Mouse (Mus musculus) spleen, embryonic (tissue): Measurements from ENCODE around the gene Pif1.

Experiments used
- CTCF ChIA-PET: fragments of 350-600 bp; sonication (Branson Sonifier 250); formaldehyde crosslinking; loops from one replicate; lab custom pipeline; 2022; lab: Charles Lee

Pif1 gene

GRCm38 (mm10) chr9:65556979-65557378, 30.0 kb upstream of the Pif1 start:
- CTCF ChIA-PET, result no interaction called here

DNA sequence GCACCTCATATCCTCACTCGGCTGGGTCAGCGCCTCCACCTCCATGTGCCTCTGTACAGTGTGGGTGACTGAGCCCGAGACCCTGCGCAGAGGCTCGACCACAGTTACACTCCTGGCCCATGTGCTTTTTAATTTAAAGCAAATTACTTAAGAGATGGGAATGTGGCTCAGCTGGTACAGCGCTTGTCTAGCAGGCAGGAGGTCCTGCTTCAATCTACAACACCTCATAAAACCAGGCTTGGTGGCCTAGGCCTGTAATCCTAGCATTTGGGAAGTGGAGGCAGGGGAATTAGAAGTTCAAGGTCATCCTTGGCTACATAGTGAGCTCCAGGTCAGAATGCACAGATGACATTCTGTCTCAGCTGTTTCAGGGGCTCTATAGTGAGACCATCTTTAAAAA, 28.2 kb upstream of the Pif1 start:
- CTCF ChIA-PET, result no interaction called here

GRCm38 (mm10) chr9:65561016-65561415, 25.9 kb upstream of the Pif1 start:
- CTCF ChIA-PET, result no interaction called here

- CTCF ChIA-PET, result interaction anchor here (0.7 kb wide), 1 partner anchor 30 kb away, joined by 8 read pairs; no protein-coding TSS in a partner anchor
Measured at GRCm38 (mm10) chr9:65562081-65562506, 24.9 kb upstream of the Pif1 start.

GRCm38 (mm10) chr9:65563073-65563472, 23.9 kb upstream of the Pif1 start:
- CTCF ChIA-PET, result interaction anchor here (0.5 to 0.7 kb wide), 3 partner anchors 11 to 31 kb away, joined by 4 to 8 read pairs (median 5); no protein-coding TSS in a partner anchor

GRCm38 (mm10) chr9:65564698-65565097, 22.3 kb upstream of the Pif1 start:
- CTCF ChIA-PET, result no interaction called here

GRCm38 (mm10) chr9:65568787-65569186, 18.2 kb upstream of the Pif1 start:
- CTCF ChIA-PET, result interaction anchor here (0.6 kb wide), 1 partner anchor 42 kb away, joined by 9 read pairs; no protein-coding TSS in a partner anchor

DNA sequence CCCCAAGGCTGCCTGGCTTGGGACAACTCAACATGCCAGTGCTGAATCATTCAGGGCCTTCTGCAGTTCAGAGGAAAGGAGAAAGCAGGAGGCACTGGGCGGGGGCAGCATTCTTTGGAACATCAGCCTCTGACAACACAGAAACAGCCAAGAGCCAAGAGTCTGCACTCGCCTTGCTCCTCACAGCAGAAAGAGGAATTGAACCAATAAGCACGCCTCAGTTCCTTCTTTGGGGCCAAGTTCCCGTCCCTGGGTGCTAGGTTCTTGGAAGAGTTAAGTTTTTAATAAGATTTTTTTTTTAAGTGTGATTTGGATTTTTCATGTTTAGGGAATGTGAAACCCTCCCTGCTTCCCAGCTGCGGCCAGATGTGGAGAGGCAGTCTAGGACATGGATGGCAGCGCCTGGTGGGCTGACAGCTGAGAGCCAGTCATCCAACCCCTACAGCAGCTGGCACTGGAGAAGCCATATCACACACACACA, 17.4 kb upstream of the Pif1 start:
- CTCF ChIA-PET, result no interaction called here

- CTCF ChIA-PET, result no interaction called here
Measured at GRCm38 (mm10) chr9:65572837-65573236, 14.1 kb upstream of the Pif1 start.

GRCm38 (mm10) chr9:65574513-65575392, 12.2 kb upstream of the Pif1 start:
- CTCF ChIA-PET, result no interaction called here

DNA sequence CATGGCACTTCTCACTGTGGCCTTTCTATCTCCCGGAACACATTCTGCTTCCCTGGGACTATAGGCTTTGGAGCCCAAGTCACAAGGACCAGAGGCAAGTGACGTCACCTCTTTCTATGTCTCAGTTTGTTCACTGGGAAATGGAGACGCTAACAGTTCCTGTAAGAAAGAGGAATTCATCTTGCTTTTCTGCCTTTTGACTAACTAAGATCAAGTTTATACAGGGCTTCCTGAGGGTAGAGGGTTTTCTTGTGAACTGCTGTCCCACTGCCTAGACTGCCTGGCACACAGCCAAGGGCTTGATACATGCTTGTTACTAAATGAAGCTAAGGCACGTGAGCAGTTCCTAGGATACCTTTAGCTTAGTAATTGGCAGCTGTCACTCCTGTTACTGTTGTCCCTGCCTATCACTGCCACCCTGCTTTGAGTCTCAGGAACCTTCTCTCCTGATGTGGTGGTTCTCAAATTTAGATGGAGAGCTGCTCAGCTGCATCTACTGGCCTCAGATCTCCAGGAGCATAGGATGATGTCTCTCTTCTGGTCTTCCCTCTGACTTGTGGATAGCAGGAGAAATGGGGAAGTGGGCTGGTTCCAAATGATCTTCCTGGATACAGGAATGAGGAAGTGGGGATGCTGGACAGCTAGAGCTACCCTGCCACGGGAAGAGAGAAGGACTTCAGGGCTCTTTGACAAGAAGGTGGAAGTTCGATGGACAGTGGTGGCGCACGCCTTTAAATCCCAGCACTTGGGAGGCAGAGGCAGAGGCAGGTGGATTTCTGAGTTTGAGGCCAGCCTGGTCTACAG, 11.4 kb upstream of the Pif1 start:
- CTCF ChIA-PET, result no interaction called here

DNA sequence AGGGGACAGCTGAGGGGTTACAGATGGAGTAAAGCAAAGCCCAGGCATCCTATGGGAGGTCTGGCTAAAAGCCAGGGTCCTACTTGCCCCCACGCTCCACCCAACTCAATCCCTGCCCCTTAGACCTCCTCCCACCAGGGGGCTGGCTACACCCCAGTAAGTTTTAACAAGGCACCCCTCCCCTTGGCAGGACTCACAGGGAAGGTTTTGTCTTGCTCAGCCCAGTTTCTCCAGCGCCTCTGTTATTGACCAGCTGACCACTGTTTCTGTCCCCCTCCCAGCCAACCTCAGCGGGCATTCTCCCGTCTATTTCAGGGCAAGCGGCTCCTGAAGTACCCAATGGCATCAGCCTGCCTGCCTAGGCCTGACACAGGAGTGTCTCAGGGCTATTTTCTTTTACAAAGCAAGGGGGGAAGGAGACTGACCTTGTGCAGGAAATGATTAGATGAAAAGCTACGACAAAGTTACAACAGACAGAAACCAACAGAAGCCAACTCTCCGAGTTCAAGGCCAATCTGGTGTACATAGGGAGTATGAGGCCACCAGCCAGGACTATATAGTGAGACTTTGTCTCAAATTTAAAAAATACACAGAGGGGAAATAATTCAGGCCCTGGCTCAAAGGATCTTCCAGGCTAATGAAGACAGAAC, 10.0 kb upstream of the Pif1 start:
- CTCF ChIA-PET, result interaction anchor here (0.5 to 1.3 kb wide), 2 partner anchors 43 to 232 kb away, joined by 3 read pairs; no protein-coding TSS in a partner anchor

DNA sequence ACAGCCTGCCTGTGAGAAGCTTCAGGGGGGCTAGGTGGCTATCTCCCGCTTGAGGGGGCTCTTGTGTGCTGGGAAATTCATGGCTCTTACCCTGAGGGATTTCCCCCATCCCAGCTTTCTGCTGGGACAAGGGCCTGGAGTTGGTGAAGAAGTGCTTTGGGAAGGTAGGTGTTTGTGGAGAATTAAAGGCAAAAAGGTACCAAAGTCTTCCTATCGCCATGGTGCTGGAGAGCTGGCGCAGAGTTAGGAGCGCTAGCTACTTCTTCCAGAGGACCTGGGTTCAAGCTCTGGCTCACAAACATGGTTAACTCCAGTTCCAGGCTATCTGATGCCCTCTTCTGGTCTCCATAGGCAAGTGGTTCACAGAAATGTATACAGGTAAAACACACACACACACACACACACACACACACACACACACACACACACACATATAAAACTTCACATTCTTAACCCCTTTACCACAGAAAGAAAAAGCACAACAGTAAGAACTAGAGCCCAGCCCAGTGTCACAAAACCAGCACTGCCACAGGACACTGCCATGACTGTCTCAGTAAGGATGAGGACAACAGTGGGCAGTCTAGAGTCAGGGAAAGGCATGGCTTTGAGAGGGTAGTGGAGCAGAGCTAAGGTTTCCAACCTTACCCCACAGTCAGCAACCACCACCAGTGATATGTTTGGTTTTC, 9.3 kb upstream of the Pif1 start:
- CTCF ChIA-PET, result interaction anchor here (0.5 to 1.3 kb wide), 3 partner anchors 44 to 304 kb away, joined by 3 to 5 read pairs (median 3); no protein-coding TSS in a partner anchor

GRCm38 (mm10) chr9:65578801-65579249, 8.1 kb upstream of the Pif1 start:
- CTCF ChIA-PET, result interaction anchor here (1.2 kb wide), 1 partner anchor 28 kb away, joined by 4 read pairs; no protein-coding TSS in a partner anchor

DNA sequence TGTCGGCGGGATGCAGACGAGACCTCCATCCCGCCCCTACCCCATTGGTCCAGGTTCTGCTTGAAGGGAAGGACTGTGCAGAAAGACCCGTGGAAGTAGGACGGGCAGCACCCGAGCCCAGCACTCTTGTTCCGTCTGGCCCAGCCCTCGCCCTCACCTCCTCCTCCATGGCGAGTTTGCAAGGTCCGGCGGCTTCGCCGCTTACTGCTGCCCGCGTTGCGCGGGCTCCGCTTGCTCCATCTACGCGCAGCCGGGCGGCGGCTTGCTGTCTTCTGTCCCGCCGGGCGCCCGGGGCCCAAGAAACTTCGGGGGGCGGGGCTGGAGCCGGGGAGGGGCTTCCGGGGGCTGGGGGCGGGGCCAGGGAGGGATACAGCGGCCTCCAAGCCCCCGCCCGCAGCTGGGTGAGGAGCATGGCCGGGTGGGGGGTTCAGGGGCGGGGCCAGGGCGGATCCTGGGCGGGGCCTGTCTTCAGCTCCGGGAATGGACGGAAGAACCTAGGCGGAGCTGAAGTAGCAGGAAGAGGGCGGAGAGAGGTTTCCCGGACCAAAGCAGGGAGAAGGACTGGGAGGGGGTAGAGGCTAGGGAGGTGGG, 7.1 kb upstream of the Pif1 start, which contains the start of gene Plekho2:
Gene Plekho2, minus strand, starts transcription at position 260 of the 591 bp plus-strand sequence.
- CTCF ChIA-PET, result interaction anchor here (0.7 to 1.2 kb wide), 3 partner anchors 30 to 506 kb away, joined by 3 to 4 read pairs (median 3); no protein-coding TSS in a partner anchor

GRCm38 (mm10) chr9:65580401-65581256, 6.3 kb upstream of the Pif1 start:
- CTCF ChIA-PET, result interaction anchor here (0.7 to 1.2 kb wide), 3 partner anchors 34 to 507 kb away, joined by 3 read pairs; no protein-coding TSS in a partner anchor

GRCm38 (mm10) chr9:65583045-65583444, 3.9 kb upstream of the Pif1 start:
- CTCF ChIA-PET, result no interaction called here

GRCm38 (mm10) chr9:65587270-65587572, 261 bp downstream of the Pif1 start:
- CTCF ChIA-PET, result no interaction called here
